Mouse (Mus musculus) bone marrow macrophage, adult 2 months (primary cell): Measurements from ENCODE around the gene Fam160a1. TPM values are rescaled to one million over a fixed set of nuclear protein-coding genes. Genes with fewer than 3 reads are reported as not detected.

Experiments
- H3K27ac ChIP-seq: 2 replicates; pipeline ENCODE4 v1.5.1; 2012; ENCODE audit warnings: low read depth, low read length; ENCODE audit not compliant: insufficient read depth
- H3K4me1 ChIP-seq: 2 replicates; pipeline ENCODE4 v1.6.1; 2012; ENCODE audit warnings: low read length; ENCODE audit not compliant: control insufficient read depth, insufficient read depth
- H3K4me3 ChIP-seq: 2 replicates; pipeline ENCODE4 v1.5.1; 2012; ENCODE audit warnings: mild to moderate bottlenecking, low read length, moderate library complexity; ENCODE audit not compliant: insufficient read depth
- CTCF ChIP-seq: IDR thresholded peaks from 2 replicates; pipeline ENCODE4 v1.5.1; 2012; ENCODE audit warnings: low read depth, mild to moderate bottlenecking, low read length, moderate library complexity
- POLR2A ChIP-seq: IDR thresholded peaks from 2 replicates; pipeline ENCODE4 v1.6.1; 2012; ENCODE audit warnings: mild to moderate bottlenecking, low read depth, low read length, borderline replicate concordance
- polyA plus RNA-seq: library from polyadenylated mRNA; stranded (reverse); fragments of >200 nt; gene quantifications from 2 replicates; pipeline ENCODE4 v1.2.4, GENCODE M21; 2012; ENCODE audit not compliant: missing spikeins, insufficient read depth, insufficient read length

The Fam160a1 gene
- polyA plus RNA-seq, 1 experiment: not detected

DNA sequence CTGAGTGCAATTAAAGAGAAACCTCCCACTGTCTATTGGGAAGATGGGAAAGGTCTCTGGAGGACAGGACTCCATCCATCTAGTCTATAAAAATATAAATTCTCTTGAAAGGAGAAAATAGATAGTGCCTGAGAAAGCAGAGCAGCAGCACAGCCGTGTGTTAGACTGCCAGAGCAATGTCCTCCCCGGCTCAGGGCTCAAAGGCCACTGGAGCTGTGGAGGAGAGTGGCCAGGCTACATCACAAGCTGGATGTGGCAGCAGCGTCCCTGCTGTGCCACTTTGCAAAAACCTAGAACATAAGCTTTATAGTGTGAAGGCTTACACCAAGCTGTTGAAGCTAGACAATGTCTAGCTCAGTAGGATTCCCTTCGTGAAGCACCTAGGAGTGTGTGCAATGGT is 67.7 kb downstream of the Fam160a1 start:
- Histone ChIP-seq H3K4me1 (no peaks in the 10 kb centered on the region), H3K4me3 (no peak overlapping the region), H3K27ac (no peak overlapping the region)
- no peak for TF ChIP-seq POLR2A
- TF ChIP-seq CTCF: no peak

GRCm38 (mm10) chr3:85748863-85749262 is 68.2 kb downstream of the Fam160a1 start:
- TF ChIP-seq CTCF (no peak), POLR2A (no peak)
- H3K27ac ChIP-seq: no peak overlapping the region

DNA sequence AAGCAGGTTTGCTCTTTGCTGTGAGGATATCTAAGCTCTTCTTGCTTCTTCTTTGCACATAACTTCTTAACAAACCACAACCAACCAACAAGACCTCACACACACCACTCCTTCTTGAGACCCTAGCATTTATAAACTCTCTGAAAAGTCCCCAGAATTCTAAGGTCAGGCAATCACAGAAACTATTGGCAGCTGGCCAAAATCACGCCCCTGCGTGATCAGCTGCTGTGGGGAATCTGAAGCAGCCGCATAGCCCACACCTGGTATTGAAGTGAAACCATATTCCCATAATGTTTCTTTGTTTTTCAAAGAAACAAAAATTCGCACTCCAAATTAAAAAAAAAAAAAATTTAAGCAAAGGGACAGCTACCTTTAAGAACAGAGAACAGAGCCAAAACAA is 71.0 kb downstream of the Fam160a1 start:
- TF ChIP-seq CTCF (no peak), POLR2A (no peak)
- Histone ChIP-seq H3K27ac (no peak overlapping the region), H3K4me1 (no peaks in the 10 kb centered on the region), H3K4me3 (no peak overlapping the region)

More at GRCm38 (mm10) chr3:85748863-85749262, 68.2 kb downstream of the Fam160a1 start:
- no peak overlapping the region for H3K4me3 ChIP-seq
- H3K4me1 ChIP-seq: no peaks in the 10 kb centered on the region

- no peaks in the 10 kb centered on the region for H3K4me1 ChIP-seq
- H3K27ac ChIP-seq: no peak overlapping the region
- no peak overlapping the region for H3K4me3 ChIP-seq
- no peak for TF ChIP-seq POLR2A
- TF ChIP-seq CTCF: no peak
These were observed 75.3 kb downstream of the Fam160a1 start for GRCm38 (mm10) chr3:85741767-85742166.

GRCm38 (mm10) chr3:85738591-85738990 is 78.5 kb downstream of the Fam160a1 start:
- no peaks in the 10 kb centered on the region for H3K4me1 ChIP-seq
- no peak overlapping the region for H3K27ac ChIP-seq
- TF ChIP-seq POLR2A (no peak), CTCF (no peak)
- no peak overlapping the region for H3K4me3 ChIP-seq

DNA sequence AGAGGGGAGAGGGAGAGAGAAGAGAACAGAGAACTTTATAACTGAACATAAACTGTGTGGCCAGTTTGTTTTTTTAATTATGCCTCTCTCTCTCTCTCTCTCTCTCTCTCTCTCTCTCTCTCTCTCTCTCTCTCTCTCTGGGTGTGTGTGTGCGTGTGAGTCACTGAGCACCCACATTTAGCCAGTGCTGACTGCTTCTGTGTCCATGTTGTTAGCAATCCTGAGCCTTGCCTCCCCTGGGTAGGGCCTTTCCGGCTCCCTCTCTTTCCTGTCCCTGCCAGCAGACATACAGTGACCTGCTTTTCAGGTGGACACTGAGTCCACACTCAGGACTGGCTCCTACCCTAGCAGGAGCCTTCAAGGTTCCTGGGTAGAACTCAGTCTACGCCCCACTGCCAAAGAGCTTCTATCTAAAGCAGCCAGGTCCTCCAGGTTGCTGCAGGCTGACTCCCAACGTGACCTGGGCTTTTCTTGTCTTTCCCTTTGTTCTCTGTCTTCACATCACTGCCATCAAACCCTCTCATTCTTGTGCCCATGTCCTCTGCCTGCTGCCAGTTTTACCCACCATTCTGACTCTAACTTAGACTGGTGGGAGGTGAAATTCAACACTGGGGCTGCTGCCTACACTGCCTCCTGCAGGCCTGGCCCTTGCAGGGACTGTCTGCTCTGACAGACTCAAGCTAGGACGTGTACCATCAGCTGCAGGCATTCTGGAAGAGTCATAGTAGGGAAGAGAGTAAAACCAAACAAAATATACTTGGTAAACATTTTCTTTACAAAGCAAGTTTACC is 83.0 kb downstream of the Fam160a1 start:
- no peak overlapping the region for H3K4me3 ChIP-seq
- no peak overlapping the region for H3K27ac ChIP-seq
- TF ChIP-seq CTCF: no peak
- TF ChIP-seq POLR2A: no peak
- H3K4me1 ChIP-seq: no peaks in the 10 kb centered on the region

DNA sequence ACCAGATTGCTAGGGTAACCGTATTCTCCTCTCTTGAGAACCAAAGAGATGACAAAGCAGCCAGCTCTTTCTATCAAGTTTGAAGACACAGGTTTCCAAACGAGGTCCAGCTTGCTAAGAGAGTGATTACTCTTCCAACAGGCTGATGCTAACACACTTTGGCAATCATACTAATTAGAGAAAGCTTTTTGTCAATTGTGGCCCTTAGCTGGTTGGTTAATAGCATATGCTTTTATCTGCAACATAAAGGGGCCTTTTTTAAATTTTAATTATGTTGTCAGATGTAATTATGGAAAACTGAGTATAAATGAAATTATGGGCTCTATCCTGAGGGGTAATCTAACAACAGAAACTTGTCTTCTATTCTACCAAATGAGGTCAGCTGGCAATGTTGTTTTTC is 89.9 kb downstream of the Fam160a1 start:
- Histone ChIP-seq H3K4me3 (no peak overlapping the region), H3K4me1 (no peaks in the 10 kb centered on the region), H3K27ac (no peak overlapping the region)
- no peak for TF ChIP-seq CTCF
- no peak for TF ChIP-seq POLR2A

DNA sequence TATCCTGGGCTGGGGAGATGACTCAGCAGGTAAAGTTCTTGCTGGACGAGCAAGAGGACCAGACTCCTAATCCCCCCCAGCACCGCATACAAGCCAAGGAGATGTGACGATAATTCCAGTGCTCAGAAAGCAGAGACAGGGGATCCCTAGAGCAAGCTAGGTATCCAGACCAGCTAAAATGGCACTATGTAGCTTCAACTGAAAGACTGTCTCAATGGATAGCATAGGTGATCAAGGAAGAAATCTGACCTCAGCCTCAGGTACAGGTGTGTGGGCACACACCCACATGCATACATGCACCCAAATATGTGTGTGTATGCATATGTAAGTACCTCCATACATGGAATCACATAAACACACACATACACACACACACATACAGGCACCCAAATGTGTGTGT is 91.1 kb downstream of the Fam160a1 start:
- Histone ChIP-seq H3K27ac (no peak overlapping the region), H3K4me1 (no peaks in the 10 kb centered on the region), H3K4me3 (no peak overlapping the region)
- TF ChIP-seq POLR2A: no peak
- TF ChIP-seq CTCF: no peak

DNA sequence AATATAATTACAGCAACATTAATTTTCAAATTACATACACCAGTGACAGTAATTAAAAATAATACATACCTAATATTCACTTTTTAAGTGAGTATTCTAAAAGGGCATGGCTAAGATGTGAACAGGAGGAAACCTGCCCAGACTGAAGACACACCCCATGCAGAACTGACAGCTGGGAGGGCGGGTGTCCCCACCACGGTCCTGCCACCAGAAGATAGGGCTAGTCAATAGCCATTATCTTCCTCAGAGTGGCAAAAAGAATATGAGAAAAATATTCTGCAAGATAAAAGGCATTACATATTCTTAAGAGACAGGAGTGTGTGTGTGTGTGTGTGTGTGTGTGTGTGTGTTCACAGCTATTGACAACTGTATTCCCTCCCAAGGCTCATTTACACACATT is 92.0 kb downstream of the Fam160a1 start:
- Histone ChIP-seq H3K27ac (no peak overlapping the region), H3K4me1 (no peaks in the 10 kb centered on the region), H3K4me3 (no peak overlapping the region)
- TF ChIP-seq POLR2A (no peak), CTCF (no peak)

- TF ChIP-seq POLR2A (no peak), CTCF (no peak)
- Histone ChIP-seq H3K4me3 (no peak overlapping the region), H3K4me1 (no peaks in the 10 kb centered on the region), H3K27ac (no peak overlapping the region)
These were observed 94.5 kb downstream of the Fam160a1 start for GRCm38 (mm10) chr3:85722581-85722980.
